Mouse (Mus musculus): ENCODE data around the gene Mpv17l2. TPM values are rescaled to one million over a fixed set of nuclear protein-coding genes. Genes with fewer than 3 reads are reported as not detected.

The Mpv17l2 gene
- polyA plus RNA-seq, 1 experiment: 73.0 TPM

- H3K4me3 ChIP-seq: no peak overlapping the region
- H3K79me2 ChIP-seq (ENCODE audit: control insufficient read depth, insufficient read depth): no peaks in the 10 kb centered on the region
- no peak overlapping the region for H3ac ChIP-seq (ENCODE audit: control insufficient read depth, insufficient read length)
- TF ChIP-seq MYOD1 (IDR thresholded peaks at IDR 0.05; ENCODE audit: control insufficient read depth in 1 of 3, insufficient read length in 2 of 3, low read depth in 2 of 3): no peak
- no peaks in the 10 kb centered on the region for H3K27me3 ChIP-seq (ENCODE audit: control insufficient read depth, insufficient read depth, insufficient read length)
- H3K4me2 ChIP-seq (ENCODE audit: low read depth): no peak overlapping the region
- no peaks in the 10 kb centered on the region for H3K36me3 ChIP-seq (ENCODE audit: control insufficient read depth, insufficient read depth)
Measured at GRCm38 (mm10) chr8:70725792-70726447, 34.8 kb downstream of the Mpv17l2 start.

- Histone ChIP-seq H3K79me2 (ENCODE audit: control insufficient read depth, insufficient read depth) (no peaks in the 10 kb centered on the region), H3K27me3 (ENCODE audit: control insufficient read depth, insufficient read depth, insufficient read length) (no peaks in the 10 kb centered on the region), H3K4me3 (no peak overlapping the region), H3K4me2 (ENCODE audit: low read depth) (no peak overlapping the region), H3ac (ENCODE audit: control insufficient read depth, insufficient read length) (no peak overlapping the region), H3K36me3 (ENCODE audit: control insufficient read depth, insufficient read depth) (no peaks in the 10 kb centered on the region)
- no peak for TF ChIP-seq TCF3 (IDR thresholded peaks at IDR 0.05; ENCODE audit: insufficient read length, low read depth)
- no peak for TF ChIP-seq POLR2A (IDR thresholded peaks at IDR 0.05; ENCODE audit: insufficient read length, low read depth)
- no peak for TF ChIP-seq MYOD1 (IDR thresholded peaks at IDR 0.05; ENCODE audit: control insufficient read depth in 1 of 3, insufficient read length in 2 of 3, low read depth in 2 of 3)
- no peak for TF ChIP-seq MAX (IDR thresholded peaks at IDR 0.05; ENCODE audit: low read depth)
- TF ChIP-seq TCF12 (IDR thresholded peaks at IDR 0.05; ENCODE audit: insufficient read depth, poor library complexity, severe bottlenecking): no peak
- no peak for TF ChIP-seq POLR2AphosphoS2 (IDR thresholded peaks at IDR 0.05; ENCODE audit: insufficient read length, low read depth)
- TF ChIP-seq REST (IDR thresholded peaks at IDR 0.05; ENCODE audit: insufficient read depth, insufficient read length): no peak
- TF ChIP-seq E2F4 (IDR thresholded peaks at IDR 0.05; ENCODE audit: insufficient read depth): no peak
- no peak for TF ChIP-seq CEBPB (IDR thresholded peaks at IDR 0.05; ENCODE audit: insufficient read depth, poor library complexity, severe bottlenecking)
- no peak for TF ChIP-seq USF1 (IDR thresholded peaks at IDR 0.05; ENCODE audit: low read depth)
- TF ChIP-seq MYOG (IDR thresholded peaks at IDR 0.05; ENCODE audit: control insufficient read depth in 1 of 3, insufficient read depth in 1 of 3, insufficient read length in 2 of 3, low read depth in 2 of 3): no peak
- TF ChIP-seq SRF (IDR thresholded peaks at IDR 0.05; ENCODE audit: control insufficient read depth, insufficient read length, low read depth): no peak
Measured at GRCm38 (mm10) chr8:70724216-70724615, 36.5 kb downstream of the Mpv17l2 start.

- H3ac ChIP-seq (ENCODE audit: control insufficient read depth, insufficient read length): no peak within 1 kb of the TSS
- no peaks in the 10 kb centered on the region for H3K27me3 ChIP-seq (ENCODE audit: control insufficient read depth, insufficient read depth, insufficient read length)
- H3K79me2 ChIP-seq (ENCODE audit: control insufficient read depth, insufficient read depth): no peaks in the 10 kb centered on the region
- H3K4me2 ChIP-seq (ENCODE audit: low read depth): no peak within 1 kb of the TSS
- H3K4me3 ChIP-seq: no peak within 1 kb of the TSS
- H3K36me3 ChIP-seq (ENCODE audit: control insufficient read depth, insufficient read depth): no peaks in the 10 kb centered on the region
- TF ChIP-seq REST (IDR thresholded peaks at IDR 0.05; ENCODE audit: insufficient read depth, insufficient read length): no peak
- no peak for TF ChIP-seq MAX (IDR thresholded peaks at IDR 0.05; ENCODE audit: low read depth)
- TF ChIP-seq POLR2A (IDR thresholded peaks at IDR 0.05; ENCODE audit: insufficient read length, low read depth): no peak
- no peak for TF ChIP-seq E2F4 (IDR thresholded peaks at IDR 0.05; ENCODE audit: insufficient read depth)
- TF ChIP-seq MYOD1 (IDR thresholded peaks at IDR 0.05; ENCODE audit: control insufficient read depth in 1 of 3, insufficient read length in 2 of 3, low read depth in 2 of 3): no peak
- TF ChIP-seq SRF (IDR thresholded peaks at IDR 0.05; ENCODE audit: control insufficient read depth, insufficient read length, low read depth): no peak
- TF ChIP-seq USF1 (IDR thresholded peaks at IDR 0.05; ENCODE audit: low read depth): no peak
- no peak for TF ChIP-seq CEBPB (IDR thresholded peaks at IDR 0.05; ENCODE audit: insufficient read depth, poor library complexity, severe bottlenecking)
- TF ChIP-seq TCF12 (IDR thresholded peaks at IDR 0.05; ENCODE audit: insufficient read depth, poor library complexity, severe bottlenecking): no peak
- no peak for TF ChIP-seq POLR2AphosphoS2 (IDR thresholded peaks at IDR 0.05; ENCODE audit: insufficient read length, low read depth)
- TF ChIP-seq MYOG (IDR thresholded peaks at IDR 0.05; ENCODE audit: control insufficient read depth in 1 of 3, insufficient read depth in 1 of 3, insufficient read length in 2 of 3, low read depth in 2 of 3): no peak
- TF ChIP-seq TCF3 (IDR thresholded peaks at IDR 0.05; ENCODE audit: insufficient read length, low read depth): no peak
Measured at GRCm38 (mm10) chr8:70723486-70724210, 37.1 kb downstream of the Mpv17l2 start, which contains the start of gene Pde4c. TSS of gene Pde4c (plus strand) at chr8:70723720.

- Histone ChIP-seq H3K27me3 (ENCODE audit: control insufficient read depth, insufficient read depth, insufficient read length) (no peaks in the 10 kb centered on the region), H3K36me3 (ENCODE audit: control insufficient read depth, insufficient read depth) (no peaks in the 10 kb centered on the region), H3ac (ENCODE audit: control insufficient read depth, insufficient read length) (no peak overlapping the region), H3K4me2 (ENCODE audit: low read depth) (no peak overlapping the region), H3K4me3 (no peak overlapping the region), H3K79me2 (ENCODE audit: control insufficient read depth, insufficient read depth) (no peaks in the 10 kb centered on the region)
- TF ChIP-seq POLR2AphosphoS2 (IDR thresholded peaks at IDR 0.05; ENCODE audit: insufficient read length, low read depth) (no peak), CEBPB (IDR thresholded peaks at IDR 0.05; ENCODE audit: insufficient read depth, poor library complexity, severe bottlenecking) (no peak), TCF3 (IDR thresholded peaks at IDR 0.05; ENCODE audit: insufficient read length, low read depth) (no peak), MAX (IDR thresholded peaks at IDR 0.05; ENCODE audit: low read depth) (no peak), POLR2A (IDR thresholded peaks at IDR 0.05; ENCODE audit: insufficient read length, low read depth) (no peak), REST (IDR thresholded peaks at IDR 0.05; ENCODE audit: insufficient read depth, insufficient read length) (no peak), USF1 (IDR thresholded peaks at IDR 0.05; ENCODE audit: low read depth) (no peak), MYOD1 (IDR thresholded peaks at IDR 0.05; ENCODE audit: control insufficient read depth in 1 of 3, insufficient read length in 2 of 3, low read depth in 2 of 3) (no peak), SRF (IDR thresholded peaks at IDR 0.05; ENCODE audit: control insufficient read depth, insufficient read length, low read depth) (no peak), E2F4 (IDR thresholded peaks at IDR 0.05; ENCODE audit: insufficient read depth) (no peak), TCF12 (IDR thresholded peaks at IDR 0.05; ENCODE audit: insufficient read depth, poor library complexity, severe bottlenecking) (no peak), MYOG (IDR thresholded peaks at IDR 0.05; ENCODE audit: control insufficient read depth in 1 of 3, insufficient read depth in 1 of 3, insufficient read length in 2 of 3, low read depth in 2 of 3) (no peak)
Measured at GRCm38 (mm10) chr8:70721601-70722000, 39.1 kb downstream of the Mpv17l2 start.

Data from myocyte (in vitro differentiated cells).